Mouse (Mus musculus): ENCODE data around the gene H2-DMa.

The H2-DMa gene

DNA sequence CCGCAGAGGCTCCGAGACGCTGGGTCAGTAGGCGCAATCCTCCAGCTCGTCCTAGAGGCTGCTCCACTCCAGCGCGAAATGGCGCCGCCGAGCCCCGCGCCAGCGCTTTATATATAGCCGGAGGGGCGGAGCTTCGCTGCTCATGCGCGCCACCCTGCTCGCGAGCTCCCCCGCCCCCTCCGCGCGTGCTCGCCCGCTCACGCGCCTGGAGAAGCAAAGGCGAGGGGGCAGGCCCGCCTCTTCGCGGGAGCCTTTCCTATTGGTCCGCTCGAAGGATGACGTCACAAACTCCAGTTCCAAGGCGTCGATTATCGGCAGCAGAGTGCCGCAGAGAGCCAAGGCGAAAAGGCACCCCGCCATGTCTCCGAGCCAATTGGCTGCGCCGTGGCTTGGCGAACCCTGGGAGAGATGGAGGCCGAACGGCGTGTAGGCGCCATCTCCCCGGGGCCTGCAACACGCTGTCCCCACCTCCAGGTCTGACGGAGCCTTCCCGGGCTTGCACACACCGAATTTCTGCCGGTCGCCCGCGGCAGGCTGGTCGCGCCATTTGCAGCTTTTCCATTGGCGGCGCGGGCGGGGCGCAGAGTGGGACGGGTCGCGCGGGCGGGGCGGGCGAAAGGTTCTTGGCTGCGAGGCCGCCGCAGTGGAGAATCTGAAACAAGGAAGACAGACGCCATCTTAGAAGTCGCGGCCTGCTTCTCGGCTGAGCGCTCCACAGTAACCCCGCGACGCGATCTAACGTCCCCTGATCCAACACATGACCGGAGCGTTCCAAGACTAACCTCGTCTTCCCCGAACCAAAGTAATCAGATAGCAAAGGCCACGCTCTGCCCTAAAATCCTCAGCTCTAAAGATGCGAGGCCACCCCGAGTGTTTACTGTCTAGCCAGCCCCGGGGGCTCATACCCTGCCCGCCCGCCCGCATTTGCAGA lies at the start of gene H2-DMa:
Gene H2-DMa, plus strand, starts transcription at position 293 of the 931 bp plus-strand sequence.
- DNase-seq (ENCODE audit: low read depth, low spot score), result peak; percentile 95

DNA sequence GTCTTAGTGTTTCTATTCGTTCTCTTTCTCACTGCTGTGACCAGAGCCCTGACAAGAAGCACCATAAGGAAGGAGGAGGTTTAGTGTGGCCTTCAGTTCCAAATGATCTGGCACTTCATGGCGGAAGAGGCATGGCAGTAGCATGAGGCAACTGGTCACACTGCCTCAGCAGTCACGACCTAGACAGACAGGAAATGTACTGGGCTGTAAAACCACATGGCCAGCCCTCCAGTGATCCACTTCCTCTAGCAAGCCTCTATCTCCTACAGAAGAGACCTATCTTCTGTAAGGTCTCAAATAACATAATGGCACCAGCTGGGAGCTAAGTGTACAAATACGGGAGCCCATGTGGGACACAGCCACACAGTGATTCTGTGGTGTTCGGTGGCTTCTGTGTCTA lies 47.2 kb upstream of the H2-DMa start:
- no peak for DNase-seq (ENCODE audit: low read depth, low spot score)

DNA sequence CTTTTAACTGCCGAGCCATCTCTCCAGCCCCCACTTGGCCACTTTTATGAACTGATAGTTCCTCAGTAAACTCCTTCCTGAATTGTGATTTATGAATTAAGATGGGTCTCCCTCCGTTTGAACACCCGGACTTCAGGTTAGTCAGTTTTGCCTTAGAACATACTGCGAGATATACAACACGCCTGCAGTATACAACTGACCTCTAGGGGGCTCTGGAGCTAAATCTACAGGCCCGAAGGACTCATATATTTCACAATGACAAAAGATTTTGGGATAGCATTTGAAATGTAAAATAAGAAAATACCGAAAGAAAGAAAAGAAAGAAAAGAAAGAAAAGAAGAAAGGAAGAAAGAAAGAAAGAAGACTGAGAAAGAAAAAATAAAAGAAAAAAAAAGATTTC lies 44.1 kb upstream of the H2-DMa start:
- no peak for DNase-seq (ENCODE audit: low read depth, low spot score)

DNA sequence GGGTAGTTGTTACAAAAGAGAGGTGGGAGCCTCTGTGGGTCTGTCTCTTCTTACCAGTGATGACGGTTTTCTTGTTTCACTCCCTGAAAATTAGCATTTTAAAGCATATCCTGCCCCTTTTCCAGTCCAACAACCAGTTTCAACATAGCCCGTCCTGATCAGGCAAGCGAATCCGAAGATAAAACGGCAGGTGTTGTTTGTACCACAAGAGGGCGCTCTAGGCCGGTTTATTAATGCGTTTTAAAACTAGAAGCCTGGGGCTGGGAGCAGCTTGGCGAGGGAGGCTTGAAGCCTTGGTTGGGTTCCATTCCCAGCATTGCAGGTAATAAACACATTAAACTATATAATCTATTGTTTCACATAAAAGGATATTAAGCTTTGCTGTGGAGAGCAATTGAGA lies 41.8 kb upstream of the H2-DMa start:
- peak; percentile 56 for DNase-seq (ENCODE audit: low read depth, low spot score)

DNA sequence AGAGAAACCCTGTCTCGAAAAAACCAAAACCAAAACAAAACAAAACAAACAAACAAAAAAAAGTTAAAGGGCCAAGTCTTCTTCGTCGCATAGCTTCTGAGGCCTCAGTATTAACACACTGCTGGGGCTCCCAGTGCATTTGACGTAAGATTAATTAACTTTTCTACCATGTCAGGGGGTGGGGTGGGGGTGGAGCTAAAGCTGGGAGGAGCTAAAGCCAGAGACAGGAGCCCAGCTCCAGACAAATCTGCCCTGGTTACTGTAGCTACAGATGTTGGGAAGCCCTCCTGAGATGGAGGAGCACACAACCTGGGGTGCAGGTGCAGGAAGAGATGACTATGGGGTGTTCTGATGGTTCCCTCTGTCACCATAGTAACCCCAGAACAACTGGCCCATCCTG lies 41.2 kb upstream of the H2-DMa start:
- no peak for DNase-seq (ENCODE audit: low read depth, low spot score)

DNA sequence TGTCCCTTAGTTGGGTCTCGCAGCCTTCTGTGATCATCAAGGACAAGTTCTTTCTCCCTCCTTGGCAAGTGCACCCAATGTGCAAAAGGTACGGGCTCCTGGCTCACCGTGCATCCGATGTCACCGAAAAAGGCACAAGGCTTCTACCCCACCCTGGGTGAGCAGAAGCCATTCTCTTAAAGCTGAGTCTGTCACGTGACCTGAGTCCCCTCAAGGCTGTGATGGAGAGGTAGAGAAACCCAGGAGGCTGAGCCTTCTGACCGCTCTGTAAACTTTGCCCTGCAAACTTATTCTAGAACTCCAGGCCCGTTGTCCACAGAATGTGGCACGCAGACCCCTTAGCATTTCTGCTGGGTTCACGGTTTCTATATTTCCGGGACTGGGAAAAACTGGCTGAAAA lies 40.3 kb upstream of the H2-DMa start:
- no peak for DNase-seq (ENCODE audit: low read depth, low spot score)

DNA sequence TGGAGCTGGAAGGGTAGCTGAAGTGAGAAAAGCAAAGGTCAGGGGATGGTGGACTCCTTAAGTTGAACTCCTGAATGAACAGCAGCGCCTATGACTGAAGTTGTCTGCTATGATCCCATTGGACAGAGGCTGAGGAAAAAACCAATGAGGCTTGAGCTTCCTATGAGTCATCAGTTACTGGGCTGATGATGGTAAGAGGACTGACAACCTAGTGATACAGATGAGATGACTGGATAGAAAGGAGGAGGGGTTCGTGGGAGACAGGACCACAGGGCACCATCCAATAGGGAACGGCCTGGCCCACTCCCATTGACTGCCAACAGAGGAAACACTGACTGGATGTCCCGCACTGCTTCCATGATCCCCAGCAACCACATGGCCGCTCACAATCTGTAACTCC lies 39.7 kb upstream of the H2-DMa start:
- peak; percentile 67 for DNase-seq (ENCODE audit: low read depth, low spot score)

DNA sequence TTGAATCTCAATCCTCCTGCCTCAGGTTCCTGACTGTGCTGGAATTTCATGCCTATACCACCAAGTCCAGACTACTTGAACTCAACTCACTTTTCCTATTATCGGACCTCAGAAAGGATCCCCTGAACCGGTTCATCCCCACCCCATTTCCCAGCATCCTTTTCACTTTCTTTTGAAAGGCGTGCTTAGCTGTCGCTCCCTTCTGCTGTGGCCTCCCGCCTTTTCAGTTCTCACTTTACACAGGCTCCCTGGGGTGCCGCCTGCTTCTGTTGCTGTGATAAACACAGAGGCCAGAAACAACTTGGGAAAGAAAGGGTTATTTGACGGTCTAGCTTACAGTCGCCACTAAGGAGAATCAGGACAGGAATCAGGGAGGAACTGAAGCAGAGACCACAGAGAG lies 36.2 kb upstream of the H2-DMa start:
- no peak for DNase-seq (ENCODE audit: low read depth, low spot score)

DNA sequence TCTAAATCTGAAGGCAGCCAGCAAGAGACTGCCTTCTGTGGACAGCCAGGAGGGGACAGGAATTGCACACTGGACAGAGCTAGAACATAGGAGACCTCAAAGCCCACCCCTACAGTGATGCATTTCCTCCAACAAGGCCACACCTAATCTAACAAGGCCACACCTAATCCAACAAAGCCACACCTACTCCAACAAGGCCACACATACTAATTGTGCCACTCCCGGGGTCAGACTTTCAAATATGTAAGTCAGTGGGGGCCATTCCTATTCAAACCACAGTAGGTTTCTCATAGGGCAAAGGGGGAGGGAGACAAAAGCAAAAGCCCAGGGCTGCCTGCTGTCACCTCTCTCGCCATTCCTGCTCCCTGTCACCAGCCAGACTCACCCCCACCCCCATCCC lies 32.0 kb upstream of the H2-DMa start:
- DNase-seq (ENCODE audit: low read depth, low spot score), result no peak

DNA sequence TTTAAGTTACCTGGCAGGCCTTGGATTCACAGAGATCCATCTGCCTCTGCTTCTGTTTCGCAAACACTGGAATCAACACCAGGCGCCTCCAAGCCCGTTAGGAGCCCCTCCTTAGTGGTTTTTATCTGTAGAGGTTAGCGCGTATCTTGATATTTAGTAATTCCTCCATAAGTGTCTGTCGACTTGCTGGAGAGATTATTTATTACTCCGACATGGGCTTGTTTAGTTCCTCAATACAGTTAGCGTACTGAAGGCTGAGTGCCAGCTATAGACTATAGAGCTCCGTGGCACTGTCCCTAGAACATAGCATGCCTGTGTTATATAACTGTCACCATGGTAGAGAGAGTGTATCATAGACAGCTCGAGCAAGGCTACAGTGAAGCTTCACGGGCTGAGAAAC lies 31.2 kb upstream of the H2-DMa start:
- no peak for DNase-seq (ENCODE audit: low read depth, low spot score)

DNA sequence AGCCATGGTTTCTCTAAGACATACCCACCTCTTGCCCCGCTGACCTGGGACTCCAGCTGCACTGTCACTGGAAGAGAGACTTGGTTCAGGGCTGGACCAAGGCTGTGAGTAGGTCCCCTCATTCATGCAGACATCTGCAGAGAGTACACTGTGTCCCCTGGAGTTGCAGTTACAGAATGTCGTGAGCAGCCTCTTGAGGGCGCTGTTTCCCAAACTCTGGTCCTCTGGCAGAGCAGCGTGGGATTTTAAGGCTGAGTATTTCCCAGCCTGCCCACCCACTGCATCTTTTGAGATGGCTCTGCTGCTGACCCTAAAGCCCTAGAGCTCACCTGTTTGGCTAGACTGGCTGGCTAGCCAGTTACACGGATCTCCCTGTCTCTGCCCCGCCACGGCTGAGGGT lies 28.4 kb upstream of the H2-DMa start:
- DNase-seq (ENCODE audit: low read depth, low spot score), result peak; percentile 57

DNA sequence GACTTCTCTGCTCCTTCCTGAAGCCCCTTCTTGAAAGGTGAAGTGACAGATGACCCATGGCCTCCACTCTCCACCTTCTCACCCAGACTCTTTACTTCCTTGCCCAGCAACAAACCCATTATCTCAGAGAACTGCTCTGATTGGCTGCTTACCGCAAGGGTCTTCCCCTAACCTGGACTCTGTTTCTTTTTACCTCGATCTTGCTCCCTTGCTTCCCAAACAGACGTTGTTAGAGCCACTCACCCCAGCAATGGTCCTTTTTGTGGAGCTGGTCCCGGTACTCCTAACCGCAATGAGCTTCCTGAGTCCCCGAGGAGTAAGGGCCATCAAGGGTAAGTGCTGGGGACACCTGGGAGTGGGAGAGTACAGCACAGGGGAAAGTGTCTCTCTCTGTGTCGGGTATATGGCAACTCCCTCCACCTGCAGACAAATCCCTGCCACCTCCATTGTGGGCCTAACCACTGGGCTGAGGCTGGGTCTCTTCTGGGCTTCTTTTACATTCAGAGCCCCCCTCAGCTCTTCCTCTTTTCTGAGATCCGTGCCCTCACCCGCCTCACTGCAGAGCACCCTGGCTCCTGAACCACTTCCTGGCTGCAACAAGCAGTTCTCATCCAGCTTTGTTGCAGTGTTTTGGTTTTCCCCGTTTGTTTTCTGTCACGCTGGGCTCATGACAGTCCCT lies 27.0 kb upstream of the H2-DMa start, which contains the start of gene H2-Oa:
Gene H2-Oa, plus strand, starts transcription at position 144 of the 679 bp plus-strand sequence.
- no peak for DNase-seq (ENCODE audit: low read depth, low spot score)

DNA sequence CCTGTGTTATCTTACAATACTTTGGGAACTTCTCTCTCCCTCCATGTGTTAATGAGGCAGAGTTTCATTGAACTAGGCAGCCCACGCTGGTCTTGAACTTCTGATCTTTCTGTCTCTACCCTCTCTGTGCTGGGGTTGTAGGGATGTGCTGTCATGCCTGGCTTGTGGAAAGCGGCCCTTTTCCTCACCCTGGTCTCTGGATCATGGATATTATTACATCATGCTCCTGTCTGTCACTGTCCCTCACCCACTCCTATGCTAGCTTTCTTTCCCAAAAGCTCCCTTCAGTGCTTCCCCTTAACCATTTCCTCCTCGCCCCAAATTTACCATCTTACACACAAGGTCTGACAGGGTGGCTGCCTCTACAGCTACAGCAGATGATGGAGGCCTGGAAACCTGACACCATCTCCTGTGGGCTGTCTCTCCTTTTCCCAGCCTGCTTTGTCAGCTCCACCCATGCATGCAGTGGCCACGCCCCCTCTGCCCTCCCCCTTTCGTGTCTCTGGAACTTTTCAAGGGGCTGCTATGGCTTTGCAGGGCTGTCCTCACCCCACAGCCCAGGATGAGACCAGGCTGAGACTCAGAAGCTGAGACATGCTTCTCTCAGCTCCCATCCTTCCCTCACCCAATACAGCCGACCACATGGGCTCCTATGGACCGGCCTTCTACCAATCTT lies 26.0 kb upstream of the H2-DMa start:
- DNase-seq (ENCODE audit: low read depth, low spot score), result no peak

DNA sequence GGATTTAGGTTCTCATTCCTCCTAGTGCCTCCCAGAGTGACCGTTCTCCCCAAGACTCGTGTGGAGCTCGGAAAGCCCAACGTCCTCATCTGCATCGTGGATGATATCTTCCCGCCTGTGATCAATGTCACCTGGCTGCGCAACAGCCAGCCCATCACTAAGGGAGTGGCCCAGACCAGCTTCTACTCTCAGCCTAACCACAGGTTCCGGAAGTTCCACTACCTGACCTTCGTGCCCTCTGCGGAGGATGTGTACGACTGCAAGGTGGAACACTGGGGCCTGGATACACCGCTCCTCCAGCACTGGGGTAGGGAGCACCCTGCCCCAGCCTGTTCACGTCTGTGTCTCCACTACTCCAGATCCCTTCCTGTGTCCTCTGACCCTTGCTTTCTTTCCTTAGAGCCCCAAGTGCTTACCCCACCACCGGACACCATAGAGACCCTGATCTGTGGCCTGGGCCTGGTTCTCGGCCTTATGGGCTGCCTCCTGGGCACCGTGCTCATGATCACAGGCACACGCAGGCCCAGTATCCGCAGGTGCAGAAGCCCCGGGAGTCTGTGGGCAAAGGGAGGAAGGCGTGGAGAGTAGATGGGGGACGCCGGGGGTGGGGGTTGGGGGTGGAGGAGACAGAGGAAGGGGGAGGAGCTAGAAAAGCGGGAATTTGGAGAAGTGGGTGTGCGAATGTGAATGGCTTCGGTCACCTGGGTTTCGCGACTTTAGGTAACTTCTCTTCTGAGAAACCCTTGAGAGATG lies 24.9 kb upstream of the H2-DMa start:
- no peak for DNase-seq (ENCODE audit: low read depth, low spot score)

DNA sequence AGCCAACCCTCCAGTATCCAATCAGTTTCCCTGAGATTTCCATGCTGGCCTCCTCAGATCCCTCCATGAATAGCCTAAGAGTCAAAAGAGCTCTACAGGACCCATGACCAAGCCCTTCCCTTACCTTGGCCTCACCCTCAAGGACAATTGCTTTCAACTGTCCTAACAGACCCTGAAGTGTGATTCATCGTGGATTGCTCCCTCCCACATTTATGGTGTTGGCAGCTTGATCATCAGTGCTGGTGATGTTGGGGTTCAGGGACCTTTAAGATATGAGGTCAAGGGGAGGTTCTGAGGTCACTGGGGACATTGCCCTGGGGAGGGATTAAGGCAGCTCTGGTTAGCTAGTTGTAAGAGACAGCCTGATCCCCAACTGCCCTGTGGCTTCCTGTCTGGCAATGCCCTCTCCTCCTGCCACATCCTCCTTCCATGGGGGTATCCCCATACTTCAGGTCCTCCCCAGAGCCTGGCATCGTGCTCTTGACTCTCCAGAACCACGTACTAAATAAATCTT lies 22.8 kb upstream of the H2-DMa start:
- no peak for DNase-seq (ENCODE audit: low read depth, low spot score)

DNA sequence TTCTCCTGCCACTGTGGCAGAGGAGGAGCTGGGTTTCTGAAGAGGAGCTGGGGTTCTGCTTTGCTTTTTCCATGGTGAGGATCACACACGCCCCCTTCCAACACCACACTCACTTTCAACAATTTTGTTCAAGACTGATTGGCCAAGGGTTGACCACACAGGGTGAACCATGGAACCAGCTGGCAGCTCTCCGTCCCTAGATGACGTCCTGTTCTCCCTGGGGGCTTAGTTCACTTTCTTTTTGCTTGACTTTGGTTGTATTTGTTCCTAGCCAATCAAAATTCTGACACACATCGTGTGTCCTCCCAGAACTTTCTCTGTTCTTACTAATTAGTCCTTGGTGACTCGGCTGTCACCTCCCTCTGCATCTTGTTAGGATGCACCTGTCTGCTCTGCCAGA lies 22.1 kb upstream of the H2-DMa start:
- no peak for DNase-seq (ENCODE audit: low read depth, low spot score)

DNA sequence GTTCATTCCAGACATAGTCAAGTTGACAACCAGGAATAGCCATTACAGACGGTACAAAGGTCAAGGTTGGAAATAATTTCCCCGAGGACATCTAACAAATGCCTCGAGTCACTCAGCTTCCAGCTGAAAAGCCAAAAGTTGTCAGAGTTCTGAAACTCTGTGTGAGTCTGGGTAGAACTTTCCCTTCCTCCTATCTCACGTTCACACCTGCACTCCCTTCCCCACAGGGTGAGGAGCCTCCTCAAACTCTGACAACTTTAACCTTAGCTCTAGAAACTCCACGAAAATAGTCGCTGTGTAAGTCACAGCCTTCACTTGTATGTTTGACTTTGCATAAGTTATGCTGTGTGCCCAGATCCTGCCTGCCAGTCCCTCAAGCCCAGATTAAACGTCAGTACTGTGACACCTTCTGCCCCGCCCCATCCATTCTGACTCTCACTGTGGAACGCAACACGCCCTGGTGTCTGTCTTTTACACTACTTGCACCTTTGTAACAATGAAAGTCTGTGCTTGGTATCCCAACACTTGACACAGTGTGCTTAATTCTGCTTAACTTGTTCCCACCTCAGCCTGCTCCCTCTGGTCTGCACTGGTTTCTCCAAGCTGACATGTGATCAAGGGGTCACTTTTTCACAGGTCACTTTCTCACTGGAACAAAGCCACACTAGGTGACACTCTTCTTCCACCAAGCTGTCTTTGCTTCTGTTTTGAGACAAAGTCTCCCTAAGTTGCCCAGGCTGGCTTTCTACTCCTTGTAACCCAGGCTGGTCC lies 20.4 kb upstream of the H2-DMa start:
- no peak for DNase-seq (ENCODE audit: low read depth, low spot score)

DNA sequence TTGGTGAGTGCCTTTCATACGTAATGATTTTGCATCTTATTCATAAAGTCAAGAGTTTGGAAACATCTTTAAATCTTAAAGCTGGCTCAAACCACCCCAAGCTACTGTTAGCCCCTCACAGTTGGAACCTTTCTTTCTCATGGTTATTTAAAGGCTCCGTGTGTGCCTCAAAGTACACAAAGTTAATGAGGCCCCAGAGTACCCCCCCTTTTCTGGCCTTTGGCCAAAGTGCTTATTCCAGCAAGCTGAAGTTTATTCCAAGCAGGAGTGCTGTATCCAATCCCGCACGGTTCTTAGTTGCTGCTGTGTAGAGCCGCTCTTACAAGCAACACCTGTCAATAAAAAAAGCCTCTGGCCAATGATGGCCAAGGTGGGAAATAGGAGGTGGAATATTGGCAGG lies 19.8 kb upstream of the H2-DMa start:
- DNase-seq (ENCODE audit: low read depth, low spot score), result no peak

DNA sequence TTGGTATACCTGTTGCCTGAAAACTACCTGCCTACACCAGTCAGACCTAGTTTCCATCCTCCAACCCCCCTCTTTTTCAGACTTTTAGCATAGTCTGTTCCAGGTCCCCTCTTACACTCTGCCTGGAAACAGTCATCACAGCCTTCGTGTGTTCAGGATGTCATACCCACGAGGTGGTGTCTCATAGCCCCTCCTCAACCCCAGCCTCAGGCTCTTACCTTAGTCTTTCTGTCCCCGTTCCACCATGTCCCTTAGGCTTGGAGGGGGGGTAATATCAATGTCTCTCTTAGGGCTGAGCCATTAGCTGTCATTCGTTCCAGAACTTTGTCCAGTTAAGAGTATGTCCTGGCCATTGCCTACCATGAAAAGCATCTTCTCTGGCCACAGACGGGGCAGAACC lies 18.2 kb upstream of the H2-DMa start:
- no peak for DNase-seq (ENCODE audit: low read depth, low spot score)

DNA sequence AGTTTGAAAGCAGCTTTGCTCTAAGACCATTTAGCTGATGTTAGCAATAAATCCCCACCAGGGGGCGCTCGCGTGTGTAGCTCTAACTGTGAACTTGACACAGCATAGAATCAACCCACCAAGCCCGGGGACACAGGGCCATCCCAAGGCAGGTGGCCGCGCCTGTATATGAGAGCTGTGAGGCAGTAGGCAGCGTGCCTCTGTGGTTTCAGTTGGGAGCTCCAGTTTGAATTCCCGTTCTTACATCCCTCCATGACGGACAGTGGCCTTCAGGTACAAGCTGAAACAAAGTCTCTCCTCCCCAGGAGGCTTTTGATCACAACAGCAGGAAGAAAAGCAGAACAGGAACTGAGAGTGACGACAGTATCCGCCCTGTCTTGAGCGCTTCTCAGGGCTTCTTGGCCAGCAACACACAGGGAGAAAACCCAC lies 17.7 kb upstream of the H2-DMa start:
- DNase-seq (ENCODE audit: low read depth, low spot score), result peak; percentile 72

DNA sequence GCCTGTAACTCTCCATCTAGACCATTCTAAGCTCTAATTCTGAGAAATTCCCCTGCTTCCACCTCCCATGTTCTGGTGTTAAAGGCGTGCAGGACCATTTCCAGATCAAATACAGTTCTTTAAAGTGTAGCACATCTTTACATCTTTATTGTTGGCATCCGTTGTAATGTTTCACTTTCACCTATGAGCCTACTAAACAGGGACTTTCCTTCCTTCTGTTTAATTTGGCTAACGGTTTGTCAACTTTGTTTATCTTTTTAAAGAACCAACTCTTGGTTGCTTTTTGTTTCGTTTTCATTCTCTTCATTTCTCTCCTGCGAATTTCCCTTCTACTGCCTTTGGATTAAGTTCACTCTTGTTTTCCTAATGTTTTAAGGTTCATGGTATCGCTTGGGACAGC lies 16.5 kb upstream of the H2-DMa start:
- no peak for DNase-seq (ENCODE audit: low read depth, low spot score)
